Mouse (Mus musculus) cerebellum, adult 9-11 months (tissue): ENCODE measurements at regions not wholly inside any gene's neighbourhood (a gene's known extent, or its start where the extent isn't known, plus 50 kb on each side); places are given as distances from the start of the nearest gene placed in this dataset.

Source experiments
- DNase-seq: peaks from one replicate; pipeline ENCODE4 v3.0.0; 2022

GRCm38 (mm10) chr17:84129204-84129603, 58.5 kb downstream of the Zfp36l2 start:
- DNase-seq = no peak

DNA sequence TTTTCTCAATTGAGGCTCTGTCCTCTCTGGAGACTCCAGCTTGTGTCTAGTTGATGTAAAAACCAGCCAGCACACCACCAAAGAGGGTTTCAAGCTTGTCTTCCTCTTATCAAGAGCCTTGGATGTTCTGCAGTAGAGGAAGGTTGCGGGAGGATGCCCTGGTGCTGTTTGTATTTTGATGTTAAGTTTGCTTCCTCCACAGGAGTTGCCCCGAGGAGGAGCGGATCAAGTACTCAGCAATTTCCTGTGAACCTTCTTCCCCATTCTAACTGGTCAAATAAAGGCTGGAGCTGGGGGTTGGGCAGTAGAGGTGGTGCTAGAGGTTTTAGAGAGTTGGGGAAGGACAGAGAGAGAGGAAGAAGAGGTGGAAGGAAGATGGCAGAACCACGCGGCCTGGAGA, 59.5 kb downstream of the Zfp36l2 start:
- DNase-seq = no peak

- DNase-seq = no peak
These were observed 61.6 kb downstream of the Zfp36l2 start for GRCm38 (mm10) chr17:84126168-84126567.

- DNase-seq = no peak
These were observed 64.6 kb downstream of the Zfp36l2 start for GRCm38 (mm10) chr17:84123161-84123560.

DNA sequence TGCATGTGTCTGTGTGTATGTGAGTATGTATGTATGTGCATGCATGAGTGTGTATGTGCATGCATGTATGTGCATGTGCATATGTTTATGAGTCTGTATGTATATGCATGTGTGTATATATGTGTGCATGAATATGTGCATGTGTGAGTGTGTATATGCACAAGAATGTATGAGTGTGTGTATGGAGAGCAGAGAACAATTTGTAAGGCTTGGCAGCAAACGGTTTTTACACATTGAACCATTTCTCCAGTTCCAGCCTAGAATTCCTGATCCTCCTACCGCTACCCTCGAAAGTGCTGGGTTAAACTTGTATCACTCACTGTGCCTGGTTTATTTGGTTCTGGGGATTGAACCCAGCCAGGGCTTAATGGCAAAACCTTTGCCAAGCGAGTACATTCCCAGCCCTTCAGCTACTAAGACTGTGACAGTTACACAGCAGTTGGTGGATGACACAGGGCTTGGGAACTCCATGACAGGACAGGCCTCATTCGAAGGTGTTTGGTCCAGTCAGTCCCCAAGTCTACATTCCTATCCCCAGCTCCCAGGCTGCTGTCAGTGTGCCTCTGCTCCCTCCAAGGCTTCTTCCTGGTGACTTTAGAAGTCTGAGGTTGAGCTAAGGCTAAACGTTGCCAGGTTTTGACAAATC, 65.1 kb downstream of the Zfp36l2 start:
- DNase-seq = no peak

DNA sequence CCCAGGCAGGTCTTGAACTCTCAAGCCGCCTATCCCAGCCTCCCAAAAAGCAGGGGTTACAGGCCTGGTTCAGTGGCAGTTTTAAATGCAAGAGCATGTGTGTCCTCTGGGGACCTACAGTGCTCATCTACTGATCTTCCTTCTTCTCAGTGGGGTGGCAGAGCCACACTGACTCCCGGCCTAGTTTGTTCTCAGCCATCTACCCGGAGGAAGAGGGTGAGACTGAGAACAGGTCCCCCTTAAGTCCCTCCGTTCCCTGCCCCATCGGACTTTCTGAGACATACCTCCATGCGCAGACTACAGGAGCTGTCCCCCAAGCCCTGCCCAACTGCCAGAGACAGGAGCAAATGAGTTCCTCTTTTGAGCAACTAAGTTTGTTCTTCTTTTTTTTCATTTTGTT, 66.5 kb downstream of the Zfp36l2 start:
- DNase-seq = no peak

- DNase-seq = no peak
These were observed 68.3 kb downstream of the Zfp36l2 start for GRCm38 (mm10) chr17:84119221-84120017.

DNA sequence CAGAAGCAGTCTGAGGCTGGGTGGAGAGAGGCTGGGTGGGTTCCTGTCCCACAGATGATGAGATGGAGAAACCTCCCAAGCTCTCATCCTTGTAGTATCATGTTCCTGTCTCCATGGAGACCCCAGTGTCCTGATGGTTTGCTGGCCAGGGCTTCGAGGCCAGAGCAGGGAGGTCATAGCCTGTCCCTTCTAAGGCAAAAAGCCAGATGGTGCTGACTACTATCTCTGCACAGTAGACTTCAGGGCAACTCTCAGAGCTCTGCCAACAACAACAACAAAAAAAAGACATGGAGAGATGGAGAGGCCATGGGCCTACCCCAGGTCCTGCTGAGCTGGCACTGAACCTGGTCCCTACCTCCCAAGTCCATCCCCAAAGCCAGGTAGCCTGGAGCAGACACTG, 69.0 kb downstream of the Zfp36l2 start:
- no peak for DNase-seq

GRCm38 (mm10) chr17:84118271-84118670, 69.5 kb downstream of the Zfp36l2 start:
- DNase-seq = no peak

GRCm38 (mm10) chr17:84117756-84118155, 70.0 kb downstream of the Zfp36l2 start:
- no peak for DNase-seq

DNA sequence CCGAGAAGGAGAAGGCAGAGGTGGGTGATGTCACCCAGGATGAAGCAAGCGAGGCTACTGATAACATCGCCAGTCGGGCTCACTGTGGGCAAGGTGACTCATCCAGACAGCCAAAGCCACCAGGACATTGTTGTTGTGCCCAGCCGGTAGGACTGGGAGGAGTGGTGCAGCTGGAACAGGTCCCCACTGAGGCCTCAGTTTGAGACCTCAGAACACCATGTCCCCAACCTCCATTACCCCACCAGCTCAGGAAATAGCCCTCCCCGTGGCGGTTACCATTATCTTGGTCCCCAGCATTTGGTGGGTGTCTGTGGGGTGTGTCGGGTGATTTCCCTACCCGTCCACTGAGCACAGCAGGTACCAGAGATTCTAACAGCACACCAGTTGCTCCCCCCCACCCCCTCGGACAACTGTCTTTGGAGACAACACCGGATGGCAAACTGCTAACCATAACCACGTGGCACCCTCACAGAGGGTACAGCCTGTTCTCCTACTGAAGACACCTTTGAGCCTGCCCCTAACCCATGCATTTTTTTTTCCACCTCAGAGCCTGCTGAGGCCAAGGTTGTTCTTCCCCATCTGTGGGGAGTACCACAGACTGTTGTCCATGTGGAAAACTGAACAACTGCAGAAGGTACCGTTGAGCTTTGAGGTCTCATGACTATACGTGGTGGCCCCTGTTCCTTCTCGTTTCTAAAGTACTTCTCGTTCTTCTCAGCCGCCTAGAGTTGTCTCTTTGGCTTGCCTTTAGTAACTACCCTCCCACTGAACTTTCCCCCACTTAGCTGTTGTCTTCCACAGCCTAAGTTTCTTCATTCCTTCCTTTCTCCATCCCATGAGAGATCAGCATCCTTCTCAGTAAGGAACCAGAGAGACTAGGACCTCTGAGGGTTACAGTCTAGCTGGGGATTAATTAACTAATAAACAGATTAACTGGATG, 71.1 kb downstream of the Zfp36l2 start:
- DNase-seq = no peak

DNA sequence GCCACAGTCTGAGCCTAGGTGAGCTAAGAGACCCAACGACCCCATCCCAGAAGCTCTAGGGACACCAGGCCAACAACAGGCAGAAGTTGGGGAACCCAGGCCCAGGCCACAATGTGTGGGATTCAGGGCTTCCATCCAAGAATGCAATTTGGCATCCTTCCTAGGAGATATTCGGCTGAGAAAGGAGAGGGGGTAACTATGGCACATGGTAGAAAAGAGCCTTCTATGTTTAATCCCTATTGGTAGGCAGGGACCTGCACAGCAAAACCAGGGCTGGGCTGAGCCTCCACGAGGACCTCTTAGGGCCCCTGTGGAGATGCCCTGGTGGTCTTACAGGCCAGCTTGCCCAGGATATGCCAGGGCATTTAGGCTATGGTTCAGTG, 71.8 kb downstream of the Zfp36l2 start:
- no peak for DNase-seq

GRCm38 (mm10) chr17:84115133-84115532, 72.6 kb downstream of the Zfp36l2 start:
- no peak for DNase-seq

GRCm38 (mm10) chr17:84114279-84114994, 73.3 kb downstream of the Zfp36l2 start:
- no peak for DNase-seq

- peak; percentile 41 for DNase-seq
These were observed 74.0 kb downstream of the Zfp36l2 start for GRCm38 (mm10) chr17:84113608-84114278.

GRCm38 (mm10) chr17:84112411-84113031, 75.2 kb downstream of the Zfp36l2 start:
- DNase-seq = no peak

- DNase-seq = no peak
These were observed 75.9 kb downstream of the Zfp36l2 start for GRCm38 (mm10) chr17:84111787-84112370.

DNA sequence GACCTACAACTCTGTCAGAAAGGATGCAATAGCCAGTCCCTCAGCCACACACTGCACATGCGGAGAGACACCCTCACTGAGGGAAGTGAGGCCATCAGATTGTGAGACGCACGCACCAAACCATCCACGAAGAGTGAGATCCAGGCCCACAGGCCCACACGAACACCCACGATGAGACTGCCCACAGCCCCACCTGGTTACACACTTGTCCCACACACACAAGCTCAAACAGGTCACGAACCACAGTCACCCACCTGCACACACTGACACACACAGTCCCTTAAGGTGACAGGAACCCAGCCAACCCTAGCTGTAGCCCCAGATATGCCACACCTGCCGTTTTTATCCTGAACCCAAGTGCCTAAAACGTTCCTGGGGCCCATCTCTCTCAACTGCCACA, 76.8 kb downstream of the Zfp36l2 start:
- DNase-seq = no peak

GRCm38 (mm10) chr17:84110000-84110695, 77.6 kb downstream of the Zfp36l2 start:
- DNase-seq = no peak

GRCm38 (mm10) chr17:84107946-84108686, 79.6 kb downstream of the Zfp36l2 start:
- no peak for DNase-seq
